Mouse (Mus musculus) spleen, adult 2 months (tissue): ENCODE data around the gene Sar1b.

Source experiments
- CTCF ChIP-seq: fragments of 200-500 bp; IDR thresholded peaks from 2 replicates; pipeline ENCODE4 v1.5.1; 2011; ENCODE audit warnings: mild to moderate bottlenecking, inconsistent platforms; ENCODE audit not compliant: insufficient read depth, insufficient read length, insufficient replicate concordance; ENCODE audit errors: extremely low read depth
- POLR2A ChIP-seq: fragments of 200-500 bp; IDR thresholded peaks from 2 replicates; pipeline ENCODE4 v1.6.1; 2011; ENCODE audit warnings: low read depth, low read length, inconsistent platforms

DNA sequence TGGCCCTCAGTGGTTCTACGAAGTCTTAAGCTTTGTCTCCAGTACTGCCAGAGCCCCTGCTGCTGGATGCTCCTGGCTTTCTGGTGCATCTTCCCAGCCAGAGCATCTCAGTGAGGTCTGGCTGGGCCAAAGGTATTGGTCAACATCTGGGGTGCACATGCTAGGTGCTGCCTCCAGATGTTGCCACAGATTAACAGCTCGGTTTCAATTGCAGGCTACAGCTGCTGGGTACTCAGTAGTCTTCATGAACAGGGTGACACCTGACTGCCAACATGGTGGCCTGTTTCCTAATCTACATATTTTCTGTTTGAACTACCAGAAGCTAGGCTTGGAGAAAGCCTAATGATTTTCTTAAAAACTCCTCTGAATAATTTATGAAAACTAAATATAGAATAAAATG, 75.6 kb downstream of the Sar1b start:
- no peak for TF ChIP-seq CTCF
- TF ChIP-seq POLR2A = no peak
